Mouse (Mus musculus): ENCODE measurements at regions not wholly inside any gene's neighbourhood (a gene's known extent, or its start where the extent isn't known, plus 50 kb on each side); places are given as distances from the start of the nearest gene placed in this dataset.

DNA sequence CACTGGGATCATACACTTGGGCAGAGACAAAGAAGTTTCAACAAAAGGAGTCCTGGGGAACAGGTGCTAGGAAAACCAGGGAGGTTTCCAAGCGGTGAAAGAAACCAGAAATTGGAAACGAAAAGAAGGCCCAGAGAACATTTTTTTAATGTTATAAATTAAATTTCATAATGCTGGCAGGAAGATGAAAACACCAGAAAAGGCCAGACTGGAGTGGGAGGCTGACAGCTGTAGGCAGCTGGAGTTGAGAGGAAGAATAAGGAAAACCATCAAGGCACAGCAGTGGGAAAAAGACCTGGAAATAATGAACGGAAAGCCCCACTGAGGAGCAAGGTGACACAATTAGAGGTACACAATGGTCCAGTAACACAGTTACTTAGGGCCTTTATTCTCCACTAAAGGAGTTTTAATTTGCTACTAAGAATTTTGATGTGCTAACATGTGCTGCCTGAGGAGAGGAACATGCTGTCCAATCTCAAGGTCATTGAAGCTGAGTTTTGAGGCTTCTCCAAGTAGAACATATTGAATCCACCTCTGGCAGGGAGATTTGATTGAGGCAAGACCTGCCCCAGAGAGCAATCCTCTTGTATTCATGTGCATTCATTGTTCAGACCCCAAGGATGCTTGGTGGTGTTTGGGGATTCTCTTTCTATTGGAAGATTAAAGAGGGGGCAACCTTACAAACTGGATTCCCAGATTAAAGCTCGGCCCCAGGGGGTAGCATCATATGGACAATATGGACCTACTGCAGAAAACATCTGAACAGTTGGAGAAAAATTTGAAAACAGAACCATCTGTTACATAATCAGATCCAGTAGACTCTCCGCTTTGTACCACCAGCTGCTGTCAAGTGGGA, 53.9 kb upstream of the Igf1 start:
- in situ Hi-C loops (cut with MboI; ENCODE audit: low sequenced_read_pairs in 2 of 2, unreplicated experiment in 2 of 2): no loop called here
- Histone ChIP-seq H3K27ac (ENCODE audit: insufficient read depth, low read depth, low read length, poor library complexity, severe bottlenecking) (no peak overlapping the region), H3K4me1 (ENCODE audit: control insufficient read depth in 2 of 2, insufficient read depth in 2 of 2, low read length in 2 of 2, poor library complexity in 1 of 2) (no peaks in the 10 kb centered on the region), H3K36me3 (ENCODE audit: control insufficient read depth, insufficient read depth, low read length, poor library complexity, severe bottlenecking) (no peaks in the 10 kb centered on the region), H3K9ac (ENCODE audit: insufficient read depth, low read depth, low read length, poor library complexity, severe bottlenecking) (no peak overlapping the region), H3K9me3 (ENCODE audit: control insufficient read depth, insufficient read depth, low read depth, low read length) (no peaks in the 10 kb centered on the region), H3K4me3 (ENCODE audit: insufficient read depth in 1 of 2, low read depth in 1 of 2, low read length in 2 of 2, poor library complexity in 1 of 2, severe bottlenecking in 1 of 2) (no peak overlapping the region)
- TF ChIP-seq HCFC1 (IDR thresholded peaks at IDR 0.05; ENCODE audit: borderline replicate concordance, insufficient read depth, low read length) (no peak), MAFK (IDR thresholded peaks at IDR 0.05; ENCODE audit: insufficient read depth, low read depth, low read length) (no peak), CHD2 (IDR thresholded peaks at IDR 0.05; ENCODE audit: low read depth, low read length) (no peak), ZC3H11A (IDR thresholded peaks at IDR 0.05; ENCODE audit: borderline replicate concordance, low read depth, low read length) (no peak), ZNF384 (IDR thresholded peaks at IDR 0.05; ENCODE audit: low read depth, low read length) (no peak)
- DNase-seq (ENCODE audit: low read depth, low spot score): no peak

- no peaks in the 10 kb centered on the region for H3K36me3 ChIP-seq (ENCODE audit: control insufficient read depth, insufficient read depth, low read length, poor library complexity, severe bottlenecking)
- in situ Hi-C loops (cut with MboI; ENCODE audit: low sequenced_read_pairs in 2 of 2, unreplicated experiment in 2 of 2): no loop called here
- no peak for DNase-seq (ENCODE audit: low read depth, low spot score)
- TF ChIP-seq ZC3H11A (IDR thresholded peaks at IDR 0.05; ENCODE audit: borderline replicate concordance, low read depth, low read length) (no peak), ZNF384 (IDR thresholded peaks at IDR 0.05; ENCODE audit: low read depth, low read length) (no peak), CHD2 (IDR thresholded peaks at IDR 0.05; ENCODE audit: low read depth, low read length) (no peak), HCFC1 (IDR thresholded peaks at IDR 0.05; ENCODE audit: borderline replicate concordance, insufficient read depth, low read length) (no peak), MAFK (IDR thresholded peaks at IDR 0.05; ENCODE audit: insufficient read depth, low read depth, low read length) (no peak)
- no peak overlapping the region for H3K4me3 ChIP-seq (ENCODE audit: insufficient read depth in 1 of 2, low read depth in 1 of 2, low read length in 2 of 2, poor library complexity in 1 of 2, severe bottlenecking in 1 of 2)
- H3K9ac ChIP-seq (ENCODE audit: insufficient read depth, low read depth, low read length, poor library complexity, severe bottlenecking): no peak overlapping the region
- H3K4me1 ChIP-seq (ENCODE audit: control insufficient read depth in 2 of 2, insufficient read depth in 2 of 2, low read length in 2 of 2, poor library complexity in 1 of 2): no peaks in the 10 kb centered on the region
- no peak overlapping the region for H3K27ac ChIP-seq (ENCODE audit: insufficient read depth, low read depth, low read length, poor library complexity, severe bottlenecking)
- H3K9me3 ChIP-seq (ENCODE audit: control insufficient read depth, insufficient read depth, low read depth, low read length): no peaks in the 10 kb centered on the region
Observed at GRCm38 (mm10) chr10:87804792-87805082, 53.3 kb upstream of the Igf1 start.

All from ES-E14 (cell line).